Mouse (Mus musculus) kidney, embryonic 15.5 days (tissue): ENCODE measurements around the gene B9d1. TPM values are rescaled to one million over a fixed set of nuclear protein-coding genes. Genes with fewer than 3 reads are reported as not detected.
A peak's percentile ranks its signal among the peaks of the same experiment; 100 is the strongest.

Experiments used
- ATAC-seq: fragments of 200-750 bp; cut with Nextera tagmentation; replicated peaks from 2 replicates; pipeline ENCODE4 v1.8.0; 2017; ENCODE audit warnings: moderate TSS enrichment; ENCODE audit not compliant: low FRiP score
- H3K27ac ChIP-seq: fragments of 300-500 bp; sonication (generic); 2 replicates; pipeline ENCODE4 v1.5.1; 2015; ENCODE audit warnings: mild to moderate bottlenecking, inconsistent platforms
- H3K27me3 ChIP-seq: fragments of 300-500 bp; sonication (generic); 2 replicates; pipeline ENCODE4 v1.6.1; 2015; ENCODE audit warnings: inconsistent platforms
- H3K36me3 ChIP-seq: fragments of 300-500 bp; sonication (generic); 2 replicates; pipeline ENCODE4 v1.6.1; 2015; ENCODE audit warnings: inconsistent platforms
- H3K4me1 ChIP-seq: fragments of 300-500 bp; sonication (generic); 2 replicates; pipeline ENCODE4 v1.6.1; 2015; ENCODE audit warnings: inconsistent platforms
- H3K4me2 ChIP-seq: fragments of 300-500 bp; sonication (generic); 2 replicates; pipeline ENCODE4 v1.6.1; 2015; ENCODE audit warnings: moderate library complexity, mild to moderate bottlenecking, inconsistent platforms
- H3K4me3 ChIP-seq: fragments of 300-500 bp; sonication (generic); replicated peaks from 2 replicates; pipeline ENCODE4 v1.5.1; 2015; ENCODE audit warnings: mild to moderate bottlenecking, inconsistent platforms
- H3K9ac ChIP-seq: fragments of 300-500 bp; sonication (generic); 2 replicates; pipeline ENCODE4 v1.6.1; 2015; ENCODE audit warnings: mild to moderate bottlenecking, inconsistent platforms
- H3K9me3 ChIP-seq: fragments of 300-500 bp; sonication (generic); replicated peaks from 2 replicates; pipeline ENCODE4 v1.6.1; 2016; ENCODE audit warnings: inconsistent platforms
- WGBS: fragments of 180-500 bp; shearing (Covaris S2); methylation state at CpG from one replicate; pipeline ENCODE4 v1.1.7; 2015; ENCODE audit warnings: mixed read lengths; 5-methylcytosine and 5-hydroxymethylcytosine counted together
- polyA plus RNA-seq: library from polyadenylated mRNA; unstranded; fragments of >200 nt; fragmentation: Nextera tagmentation; extraction: Ambion mirVana; gene quantifications from 2 replicates; pipeline ENCODE4 v1.2.1, GENCODE M21; 2015

B9d1 gene
- polyA plus RNA-seq, 1 experiment from 2014 or later = 45.2 TPM

GRCm38 (mm10) chr11:61483226-61483845, 21.6 kb upstream of the B9d1 start:
- ATAC-seq = no peak
- Histone ChIP-seq H3K27ac (peak overlapping the region; percentile 97), H3K9ac (no peak overlapping the region), H3K27me3 (no peaks in the 10 kb centered on the region), H3K4me1 (peaks cover 61% of the 10 kb centered on the region), H3K36me3 (peaks cover 7% of the 10 kb centered on the region), H3K9me3 (no peaks in the 10 kb centered on the region), H3K4me3 (no peak overlapping the region), H3K4me2 (no peak overlapping the region)
- WGBS = 74% methylated on average over 13 of the region's 13 CpGs

GRCm38 (mm10) chr11:61484256-61484612, 20.7 kb upstream of the B9d1 start:
- Histone ChIP-seq H3K27me3 (no peaks in the 10 kb centered on the region), H3K4me2 (peak overlapping the region; percentile 58), H3K27ac (peak overlapping the region; percentile 97), H3K9me3 (no peaks in the 10 kb centered on the region), H3K4me1 (peaks cover 61% of the 10 kb centered on the region), H3K36me3 (peaks cover 16% of the 10 kb centered on the region), H3K4me3 (peak overlapping the region; percentile 40; the same call in 1 of the 2 replicates), H3K9ac (no peak overlapping the region)
- 18% methylated on average over 10 of the region's 10 CpGs for WGBS
- ATAC-seq = no peak

DNA sequence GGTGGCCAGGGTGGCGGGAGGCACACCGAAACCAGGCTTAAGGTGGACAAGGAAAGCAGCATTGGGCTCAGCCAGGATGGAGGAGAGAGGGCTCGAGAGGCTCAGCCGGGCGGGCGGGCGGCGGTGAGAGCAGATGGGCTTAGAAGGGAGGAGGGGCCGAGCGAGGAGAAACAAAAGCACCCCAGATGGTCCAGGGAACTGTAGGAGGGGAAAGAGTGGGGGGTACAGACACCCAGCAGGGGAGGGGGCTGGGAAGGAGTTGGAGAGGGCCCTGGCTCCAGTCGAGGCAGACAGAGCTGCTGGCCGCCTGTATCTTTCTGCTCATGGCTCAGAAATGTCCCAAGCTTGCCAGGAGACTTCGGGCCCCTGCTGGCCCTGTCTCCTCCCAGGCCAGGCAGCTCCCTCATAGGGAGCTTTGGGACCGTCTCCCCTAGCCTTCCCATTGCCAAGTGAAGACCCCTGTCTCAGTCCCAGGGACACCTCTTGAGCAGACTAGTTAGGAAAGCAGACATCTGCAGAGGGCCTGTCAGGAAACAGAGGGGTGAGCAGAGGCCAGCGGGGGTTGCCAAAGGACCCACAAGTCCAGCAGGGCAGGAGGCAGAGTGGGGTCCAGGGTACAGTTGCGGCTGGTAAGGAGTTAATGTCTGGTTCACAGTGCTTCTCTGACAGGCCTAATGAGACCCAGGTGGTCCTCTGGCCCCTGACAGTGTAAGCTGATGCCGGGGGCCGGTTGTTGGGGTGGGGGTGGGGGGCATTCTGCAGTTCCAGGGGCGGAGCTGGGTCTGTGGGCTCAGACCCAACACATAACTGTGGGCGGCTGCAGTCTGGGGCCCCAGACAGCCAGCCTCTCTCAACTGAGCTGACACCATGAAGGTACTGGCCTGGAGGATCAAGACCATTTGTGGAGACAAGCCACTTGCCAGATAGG, 20.1 kb upstream of the B9d1 start, which contains the start of gene Mfap4:
Gene Mfap4 (plus strand): TSS at position 819 of the 928 bp plus-strand sequence.
- ATAC-seq = peak; percentile 92
- H3K36me3 ChIP-seq = peaks cover 22% of the 10 kb centered on the region
- peak within 1 kb of the TSS; percentile 39 for H3K9ac ChIP-seq
- H3K4me1 ChIP-seq = peaks cover 67% of the 10 kb centered on the region
- no peaks in the 10 kb centered on the region for H3K27me3 ChIP-seq
- no peaks in the 10 kb centered on the region for H3K9me3 ChIP-seq
- peak within 1 kb of the TSS; percentile 58 for H3K4me2 ChIP-seq
- H3K4me3 ChIP-seq = peak within 1 kb of the TSS; percentile 40
- H3K27ac ChIP-seq = peak within 1 kb of the TSS; percentile 97
- WGBS = 12% methylated on average over 20 of the region's 20 CpGs

DNA sequence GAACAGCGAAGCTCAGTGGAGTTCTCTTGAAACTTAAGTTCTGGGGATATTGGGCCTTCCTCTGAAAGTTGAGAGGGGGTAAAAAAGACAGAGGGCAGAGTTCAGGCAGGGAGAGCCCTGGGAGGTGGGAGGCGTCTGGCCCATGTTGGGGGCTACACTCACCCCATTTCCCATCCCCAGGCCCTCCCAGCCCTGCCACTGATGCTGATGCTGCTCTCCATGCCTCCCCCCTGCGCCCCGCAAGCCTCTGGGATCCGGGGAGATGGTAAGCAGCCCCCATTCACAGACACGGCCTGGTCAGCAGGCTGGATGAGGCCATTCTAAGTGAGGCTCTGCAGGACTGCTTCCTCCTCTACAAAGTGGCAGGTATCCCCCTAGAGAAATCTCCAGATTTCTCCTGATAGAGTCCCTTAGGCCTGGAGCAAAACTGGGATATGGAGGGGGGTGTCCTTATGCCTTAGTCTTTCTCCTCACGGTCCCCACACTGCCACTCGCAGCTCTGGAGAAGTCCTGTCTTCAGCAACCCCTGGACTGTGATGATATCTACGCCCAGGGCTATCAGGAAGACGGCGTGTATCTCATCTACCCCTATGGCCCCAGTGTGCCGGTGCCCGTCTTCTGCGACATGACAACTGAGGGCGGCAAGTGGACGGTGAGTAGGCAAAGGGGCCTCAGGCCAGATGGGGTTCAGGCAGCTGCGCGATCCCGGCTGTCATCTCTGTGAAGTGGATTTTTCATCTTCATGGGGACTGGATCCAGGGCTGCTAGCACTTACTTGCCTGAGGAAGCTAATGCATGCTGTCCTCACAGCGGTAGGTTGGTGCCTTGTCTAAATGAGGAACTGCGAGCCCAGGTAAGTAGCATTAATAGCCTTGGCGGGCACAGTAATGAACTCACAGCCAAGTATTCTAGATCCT, 19.1 kb upstream of the B9d1 start:
- H3K4me2 ChIP-seq = peak overlapping the region; percentile 58
- no peaks in the 10 kb centered on the region for H3K9me3 ChIP-seq
- H3K27me3 ChIP-seq = no peaks in the 10 kb centered on the region
- 32% methylated on average over 22 of the region's 22 CpGs for WGBS
- ATAC-seq = no peak
- H3K4me1 ChIP-seq = peaks cover 74% of the 10 kb centered on the region
- peak overlapping the region; percentile 40 for H3K4me3 ChIP-seq
- peaks cover 31% of the 10 kb centered on the region for H3K36me3 ChIP-seq
- H3K9ac ChIP-seq = peak overlapping the region; percentile 39
- H3K27ac ChIP-seq = peak overlapping the region; percentile 97

DNA sequence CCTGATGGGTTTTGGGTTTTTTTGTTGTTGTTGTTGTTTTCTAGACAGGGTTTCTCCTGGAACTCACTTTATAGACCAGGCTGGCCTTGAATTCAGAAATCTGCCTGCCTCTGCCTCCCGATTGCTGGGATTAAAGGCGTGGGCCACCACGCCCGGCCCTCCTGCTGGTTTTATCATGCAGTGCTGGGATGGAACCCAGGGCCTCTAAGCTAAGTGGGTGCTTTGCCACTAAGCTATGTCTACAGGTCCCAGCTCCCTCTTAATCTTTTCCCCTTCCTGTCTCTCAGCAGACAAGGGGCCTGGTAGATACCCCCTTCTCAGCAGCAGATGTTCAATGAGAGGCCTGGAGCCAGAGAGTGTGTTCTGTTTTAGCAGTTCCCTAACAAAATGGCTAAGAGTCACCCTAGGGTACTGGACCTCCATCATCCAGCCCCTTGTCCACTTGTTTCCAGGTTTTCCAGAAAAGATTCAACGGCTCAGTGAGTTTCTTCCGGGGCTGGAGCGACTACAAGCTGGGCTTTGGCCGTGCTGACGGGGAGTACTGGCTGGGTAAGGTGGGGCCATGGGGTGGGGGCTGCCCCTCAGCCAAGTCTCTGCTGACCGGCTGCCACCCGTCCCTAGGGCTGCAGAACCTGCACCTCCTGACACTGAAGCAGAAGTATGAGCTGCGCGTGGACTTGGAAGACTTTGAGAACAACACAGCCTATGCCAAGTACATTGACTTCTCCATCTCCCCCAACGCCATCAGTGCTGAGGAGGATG, 18.3 kb upstream of the B9d1 start:
- peak overlapping the region; percentile 97 for H3K27ac ChIP-seq
- H3K36me3 ChIP-seq = peaks cover 40% of the 10 kb centered on the region
- H3K9ac ChIP-seq = no peak overlapping the region; the same call in 1 of the 2 replicates
- no peaks in the 10 kb centered on the region for H3K9me3 ChIP-seq
- ATAC-seq = no peak
- H3K4me3 ChIP-seq = peak overlapping the region; percentile 40
- no peaks in the 10 kb centered on the region for H3K27me3 ChIP-seq
- peak overlapping the region; percentile 58 for H3K4me2 ChIP-seq
- H3K4me1 ChIP-seq = peaks cover 69% of the 10 kb centered on the region
- 61% methylated on average over 14 of the region's 14 CpGs for WGBS

GRCm38 (mm10) chr11:61487401-61487800, 17.5 kb upstream of the B9d1 start:
- Histone ChIP-seq H3K4me3 (no peak overlapping the region), H3K4me1 (peaks cover 67% of the 10 kb centered on the region), H3K27ac (0 out of 2 replicates have a peak overlapping the region, but pooled peaks have one; percentile 97), H3K9ac (no peak overlapping the region), H3K27me3 (no peaks in the 10 kb centered on the region), H3K9me3 (no peaks in the 10 kb centered on the region), H3K36me3 (peaks cover 47% of the 10 kb centered on the region), H3K4me2 (peak overlapping the region; percentile 58)
- no peak for ATAC-seq
- WGBS = 17% methylated on average over 2 of the region's 2 CpGs

DNA sequence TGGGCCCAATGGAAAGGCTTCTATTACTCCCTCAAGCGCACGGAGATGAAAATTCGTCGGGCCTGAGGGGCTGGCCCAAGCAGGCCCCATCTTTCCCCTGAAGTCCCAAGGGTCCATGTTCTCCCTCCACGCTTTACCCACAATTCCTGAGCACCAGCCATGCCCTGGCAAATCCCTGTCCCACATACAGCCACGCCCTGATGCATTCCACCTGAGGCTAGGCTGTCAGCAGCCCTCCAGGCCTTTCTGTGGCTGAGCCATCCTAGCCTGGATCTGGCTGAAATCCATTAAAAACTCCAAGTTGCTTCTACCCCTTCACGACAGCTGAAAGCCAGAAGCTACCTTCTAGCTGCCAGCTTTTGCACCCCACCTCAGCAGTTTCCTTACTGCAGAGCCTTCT, 17.0 kb upstream of the B9d1 start:
- Histone ChIP-seq H3K36me3 (peaks cover 53% of the 10 kb centered on the region), H3K4me3 (no peak overlapping the region), H3K27me3 (no peaks in the 10 kb centered on the region), H3K27ac (peak overlapping the region; percentile 97; the same call in 1 of the 2 replicates), H3K4me1 (peaks cover 73% of the 10 kb centered on the region), H3K9ac (no peak overlapping the region), H3K4me2 (no peak overlapping the region), H3K9me3 (no peaks in the 10 kb centered on the region)
- WGBS = 87% methylated on average over 7 of the region's 7 CpGs
- ATAC-seq = no peak

- ATAC-seq = no peak
- Histone ChIP-seq H3K4me1 (peaks cover 67% of the 10 kb centered on the region), H3K36me3 (peaks cover 53% of the 10 kb centered on the region), H3K27me3 (no peaks in the 10 kb centered on the region), H3K9ac (no peak overlapping the region), H3K4me2 (no peak overlapping the region), H3K4me3 (no peak overlapping the region), H3K27ac (no peak overlapping the region), H3K9me3 (no peaks in the 10 kb centered on the region)
- WGBS = 72% methylated on average over 2 of the region's 2 CpGs
These were observed 15.9 kb upstream of the B9d1 start for GRCm38 (mm10) chr11:61489085-61489484.

- ATAC-seq = no peak
- no peak overlapping the region for H3K4me3 ChIP-seq
- no peaks in the 10 kb centered on the region for H3K9me3 ChIP-seq
- H3K36me3 ChIP-seq = peaks cover 53% of the 10 kb centered on the region
- WGBS = 90% methylated on average over 8 of the region's 8 CpGs
- no peak overlapping the region for H3K27ac ChIP-seq
- H3K4me2 ChIP-seq = no peak overlapping the region
- H3K27me3 ChIP-seq = no peaks in the 10 kb centered on the region
- H3K4me1 ChIP-seq = peaks cover 60% of the 10 kb centered on the region
- no peak overlapping the region for H3K9ac ChIP-seq
These were observed 15.1 kb upstream of the B9d1 start for GRCm38 (mm10) chr11:61489874-61490273.

- H3K27ac ChIP-seq = no peak overlapping the region
- no peak for ATAC-seq
- 89% methylated on average over 22 of the region's 22 CpGs for WGBS
- H3K4me3 ChIP-seq = no peak overlapping the region
- no peaks in the 10 kb centered on the region for H3K9me3 ChIP-seq
- no peaks in the 10 kb centered on the region for H3K27me3 ChIP-seq
- H3K4me1 ChIP-seq = peaks cover 53% of the 10 kb centered on the region
- peaks cover 53% of the 10 kb centered on the region for H3K36me3 ChIP-seq
- H3K4me2 ChIP-seq = no peak overlapping the region
- no peak overlapping the region for H3K9ac ChIP-seq
These were observed 13.9 kb upstream of the B9d1 start for GRCm38 (mm10) chr11:61490944-61491520.
